Mouse (Mus musculus) spleen, postnatal 36 days (tissue): Measurements from ENCODE around the gene Tgm2.

Experiments used
- DNase-seq, 2 experiments: peaks; one replicate each; pipeline ENCODE4 v3.0.0; 2022; ENCODE audit warnings: low spot score in 2 of 2, mixed read lengths in 1 of 2

The Tgm2 gene

DNA sequence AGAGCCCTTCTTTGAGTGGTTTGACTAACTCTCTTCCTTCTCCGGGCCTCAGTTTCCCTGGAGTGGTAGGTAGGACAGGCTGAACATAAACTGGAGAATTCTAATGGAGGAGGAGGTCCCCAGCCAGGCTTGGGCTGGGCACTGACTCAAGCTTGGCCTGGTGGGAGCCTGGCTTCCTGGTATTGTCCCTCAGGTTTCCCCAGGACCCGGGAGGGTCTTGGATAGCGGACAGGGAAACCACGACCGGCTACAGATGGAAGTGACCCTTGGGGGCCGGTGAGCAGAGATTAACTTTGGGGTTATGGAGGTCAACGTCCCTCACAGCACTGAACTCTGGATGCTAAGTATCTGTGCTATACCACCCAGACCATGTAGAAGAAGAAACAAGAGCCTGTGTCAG, 5.0 kb downstream of the Tgm2 start:
- DNase-seq: no peak

DNA sequence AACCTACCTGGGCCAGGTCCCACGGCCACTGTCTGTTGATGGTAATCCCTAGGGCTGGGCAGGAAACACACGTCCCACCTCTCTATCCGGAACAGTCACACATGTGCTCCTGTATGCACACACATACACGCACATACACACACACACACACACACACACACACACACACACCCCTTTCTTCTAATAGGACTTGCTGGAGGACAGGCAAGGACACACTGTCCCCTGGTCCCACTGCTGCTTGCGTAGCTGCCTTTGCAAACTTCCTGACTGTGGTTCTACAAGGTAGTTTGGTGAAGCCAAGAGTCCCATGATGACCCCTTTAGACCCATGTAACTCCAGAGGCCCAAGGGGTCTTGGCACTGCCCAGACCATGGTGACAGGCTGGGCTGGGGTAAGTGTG, 5.6 kb downstream of the Tgm2 start:
- no peak for DNase-seq

DNA sequence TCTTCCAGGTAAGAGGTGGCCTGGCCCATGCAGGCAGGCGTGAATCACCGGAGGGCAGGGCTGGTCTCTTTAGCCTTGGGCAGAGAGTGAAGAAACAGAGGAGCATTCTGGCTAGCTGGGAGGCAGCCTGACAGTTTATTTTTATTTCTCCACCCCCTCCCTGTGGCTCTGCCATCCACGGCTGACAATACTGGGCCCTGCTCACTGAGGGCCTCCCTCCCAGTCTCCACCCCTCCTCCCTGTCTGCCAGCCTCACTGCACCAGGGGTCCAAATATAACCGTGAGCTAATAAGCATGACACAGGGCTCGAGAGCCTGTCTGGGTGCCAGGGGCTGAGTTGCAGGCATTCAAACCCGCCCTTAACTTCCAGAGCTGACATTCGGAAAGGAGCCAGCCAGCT, 6.6 kb downstream of the Tgm2 start:
- no peak for DNase-seq

DNA sequence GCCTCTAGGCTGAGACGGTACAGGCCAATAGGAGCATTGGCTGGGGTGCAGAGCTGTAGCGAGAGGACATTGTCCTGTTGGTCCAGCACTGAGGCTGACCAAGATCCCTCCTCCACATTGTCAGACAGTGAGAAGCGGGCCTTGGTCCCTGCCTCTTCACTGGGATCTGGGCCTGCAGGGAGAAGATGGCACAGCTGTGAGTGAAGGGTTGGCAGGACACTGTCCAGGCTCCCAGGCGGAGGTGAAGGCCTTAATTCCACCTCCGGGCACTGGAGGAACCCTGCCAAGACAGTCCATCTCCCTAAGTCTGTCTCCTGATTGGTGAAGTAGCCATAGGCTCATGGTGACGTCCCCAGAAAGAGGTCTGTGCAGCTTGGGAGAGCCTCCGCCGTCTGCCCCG, 7.5 kb downstream of the Tgm2 start:
- no peak for DNase-seq

DNA sequence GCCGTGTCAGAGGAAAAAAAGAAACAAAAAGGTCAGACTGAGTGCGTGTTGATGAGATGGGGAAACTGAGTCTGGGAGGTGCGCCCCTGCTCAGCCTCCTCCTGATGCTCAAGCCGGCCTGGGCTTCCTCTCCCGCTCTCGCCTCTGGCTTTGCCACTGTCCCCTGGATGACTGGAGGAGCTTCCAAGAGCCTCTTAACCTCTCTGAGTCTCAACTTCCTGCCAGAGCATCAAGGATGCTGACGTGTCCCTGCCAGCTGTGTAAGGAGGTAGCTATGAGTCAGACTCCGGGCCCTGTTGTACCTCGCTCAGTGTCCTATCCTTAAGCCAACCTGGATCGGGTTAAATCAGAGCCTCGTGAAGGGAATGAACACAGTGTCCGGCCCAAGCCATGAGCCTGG, 8.5 kb downstream of the Tgm2 start:
- DNase-seq: no peak

DNA sequence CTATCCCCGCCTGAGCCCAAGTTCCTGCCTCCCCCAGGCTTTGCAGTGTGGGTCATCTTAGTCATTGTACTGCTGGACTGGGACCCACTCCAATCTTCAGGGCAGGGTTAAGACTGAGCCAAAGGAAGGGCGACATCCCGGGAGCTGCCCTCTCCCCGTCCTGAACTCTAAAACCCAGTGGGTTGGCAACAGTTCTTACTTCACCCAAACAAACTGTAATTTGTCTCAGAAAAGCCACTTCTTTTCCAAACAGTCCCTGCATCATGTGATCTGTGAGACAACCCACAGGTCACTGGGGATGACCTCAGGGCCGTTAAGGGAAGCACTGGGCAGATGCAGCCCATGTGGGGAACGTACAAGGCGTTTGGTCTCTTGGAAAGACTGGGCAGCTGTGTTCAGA, 10.0 kb downstream of the Tgm2 start:
- peak in 1 of 2 experiments; percentile 25 for DNase-seq

DNA sequence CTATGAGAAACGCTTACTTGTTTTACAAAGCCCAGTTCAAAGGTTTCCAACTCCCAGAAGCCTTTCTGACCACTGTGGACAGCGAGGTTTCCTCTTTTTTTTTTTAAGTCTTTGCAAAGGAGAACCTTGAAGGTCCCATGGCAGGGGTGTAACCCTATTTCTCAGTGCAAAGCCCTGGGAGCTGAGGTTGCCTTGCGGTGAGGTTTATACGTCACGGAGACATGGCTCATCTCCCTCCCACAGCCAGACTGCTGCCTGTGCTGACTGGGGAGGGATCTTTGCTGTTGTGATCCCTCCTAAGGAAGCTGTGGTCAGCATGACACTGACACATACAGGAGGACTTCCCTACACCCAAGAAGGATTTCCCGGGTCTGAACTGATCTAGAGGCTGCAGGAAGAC, 13.2 kb downstream of the Tgm2 start:
- peak; percentile 79 for DNase-seq

DNA sequence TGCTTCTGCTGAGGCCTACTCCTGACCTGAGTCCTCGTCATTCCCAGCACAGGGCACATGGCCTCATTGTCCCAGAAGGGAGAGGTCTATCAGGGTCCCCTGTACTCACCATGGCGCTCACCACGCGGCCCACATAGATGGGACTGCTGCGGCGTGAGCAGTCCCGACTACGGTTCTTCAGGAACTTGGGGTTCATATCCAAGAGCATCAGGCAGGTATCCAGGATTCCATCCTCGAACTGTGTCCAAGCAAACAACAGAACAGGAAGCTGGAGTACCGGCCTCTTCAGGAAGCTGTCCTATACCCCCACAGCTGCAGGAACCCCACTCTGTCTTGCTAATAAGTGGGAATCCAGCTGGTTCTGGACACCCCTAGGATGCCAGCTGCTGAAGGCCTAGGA, 13.9 kb downstream of the Tgm2 start:
- DNase-seq: no peak

DNA sequence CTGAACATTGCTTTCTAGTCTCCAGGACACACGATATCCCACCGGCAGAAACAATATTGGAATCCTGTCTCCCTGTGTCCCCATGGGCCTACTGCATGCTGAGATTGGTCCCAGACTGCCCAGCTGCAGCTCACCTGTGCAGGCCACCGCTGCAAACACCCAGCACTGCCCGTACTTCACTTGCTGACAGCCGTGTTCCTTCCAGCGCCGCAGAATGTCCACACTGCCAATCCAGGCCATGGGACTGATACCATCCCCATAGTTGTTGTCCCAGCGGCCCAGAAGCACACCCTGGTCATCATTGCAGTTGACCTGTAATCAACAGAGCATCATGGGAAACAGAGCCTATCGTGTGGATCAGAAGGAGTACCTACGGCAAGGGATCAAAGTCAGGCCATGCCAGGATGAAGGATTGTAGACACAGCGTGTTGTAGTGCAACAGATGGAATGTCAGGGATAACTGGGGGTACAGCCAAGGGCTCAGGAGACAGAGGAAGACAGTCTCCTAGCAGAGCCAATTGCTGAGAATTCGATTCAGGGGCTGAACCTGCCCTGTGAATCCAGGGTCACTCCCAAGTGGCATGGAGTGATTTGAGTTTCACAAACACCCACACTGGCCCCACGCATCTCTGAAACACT, 14.9 kb downstream of the Tgm2 start:
- DNase-seq: no peak

DNA sequence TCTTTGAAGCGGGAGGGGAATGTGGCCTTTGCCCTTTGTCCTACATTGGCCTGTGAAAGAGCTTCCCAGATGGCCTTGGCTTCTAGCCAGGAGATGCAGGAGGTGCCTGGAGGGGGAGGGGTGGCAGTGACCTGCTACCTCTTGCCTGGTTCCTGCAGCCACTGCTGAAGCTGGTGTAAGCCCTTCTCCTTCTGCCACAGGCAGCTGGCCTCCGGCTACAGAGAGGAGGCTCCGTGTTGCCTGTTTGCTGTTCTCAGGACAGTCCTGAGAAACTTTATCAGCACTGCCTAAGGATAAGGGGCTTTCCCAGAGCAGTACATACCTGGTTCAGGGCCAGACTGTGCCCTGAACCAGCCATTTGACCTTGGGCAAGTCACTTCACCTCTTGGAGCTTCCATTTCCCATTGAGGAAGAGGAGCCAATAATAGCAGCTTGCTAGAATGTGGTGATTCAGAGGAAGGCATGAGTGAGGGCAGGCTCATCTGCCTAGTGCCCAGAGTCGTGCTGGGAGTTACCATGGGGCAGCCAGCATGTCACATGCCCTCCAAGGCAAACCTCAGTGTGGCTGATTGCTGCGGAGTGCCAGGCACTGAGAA, 15.7 kb downstream of the Tgm2 start:
- DNase-seq: peak in 1 of 2 experiments; percentile 38

DNA sequence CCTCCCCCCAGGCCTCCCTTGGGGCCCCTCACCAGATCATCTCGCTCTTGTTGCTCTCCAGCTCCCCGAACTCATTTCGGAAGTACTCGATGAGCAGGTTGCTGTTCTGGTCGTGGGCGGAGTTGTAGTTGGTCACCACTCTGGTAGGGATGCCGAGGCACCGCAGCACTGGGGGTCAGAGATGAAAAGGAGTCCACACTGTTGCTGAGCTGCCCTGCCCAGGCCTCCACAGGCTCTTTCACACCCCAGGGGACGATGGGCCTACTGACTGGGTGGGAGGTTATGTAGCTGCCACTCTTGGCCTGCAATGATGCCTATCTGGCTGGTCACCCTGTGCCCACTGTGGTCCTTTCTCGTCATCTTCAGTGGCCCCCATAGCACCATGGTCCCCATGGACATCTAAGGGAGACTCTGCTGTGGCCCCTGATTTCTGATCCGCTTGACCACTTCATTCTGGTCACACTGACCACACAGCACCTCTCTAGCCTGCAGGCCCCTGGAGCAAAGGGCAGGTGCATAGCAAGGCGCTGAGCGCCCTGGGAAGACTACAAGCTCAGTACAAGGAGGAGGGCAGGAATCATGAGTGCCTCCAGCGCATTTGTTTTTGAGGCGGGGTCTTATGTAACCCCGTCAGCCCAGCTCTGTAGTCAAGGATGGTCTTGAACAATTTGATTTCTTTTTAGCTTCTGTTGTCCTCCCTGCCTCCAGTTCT, 16.8 kb downstream of the Tgm2 start:
- DNase-seq: no peak

DNA sequence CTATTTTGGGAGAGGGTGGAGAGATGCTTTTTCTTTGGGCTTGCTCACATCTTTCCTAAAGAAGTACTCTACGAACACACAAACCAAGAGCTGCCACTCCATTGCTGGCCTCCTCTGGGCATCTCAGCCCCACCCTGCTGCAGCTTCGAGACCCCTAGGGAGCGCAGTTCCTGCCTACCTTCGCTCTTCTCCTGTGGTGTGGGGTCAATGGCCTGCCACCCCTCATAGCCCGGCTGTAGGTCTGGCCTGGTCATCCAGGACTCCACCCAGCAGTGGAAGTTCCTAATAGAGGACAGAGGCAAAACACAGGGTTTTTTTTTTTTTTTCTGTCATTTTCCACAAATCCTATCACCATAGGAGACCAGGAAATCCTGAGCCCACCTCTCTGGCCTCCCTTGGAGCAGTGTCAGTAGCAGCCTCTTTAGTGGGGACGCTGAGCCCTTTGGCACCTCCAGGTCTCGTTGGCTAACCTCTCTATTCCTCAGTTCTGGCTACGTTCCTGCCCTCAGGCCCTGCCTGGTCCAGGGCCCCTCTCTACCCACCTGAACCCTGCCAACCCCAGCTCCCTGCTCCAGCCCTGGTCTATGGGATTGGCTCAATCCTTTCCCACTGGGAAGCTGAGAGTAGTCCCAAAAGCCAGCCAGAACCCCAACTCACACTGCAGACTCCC, 17.6 kb downstream of the Tgm2 start:
- no peak for DNase-seq

DNA sequence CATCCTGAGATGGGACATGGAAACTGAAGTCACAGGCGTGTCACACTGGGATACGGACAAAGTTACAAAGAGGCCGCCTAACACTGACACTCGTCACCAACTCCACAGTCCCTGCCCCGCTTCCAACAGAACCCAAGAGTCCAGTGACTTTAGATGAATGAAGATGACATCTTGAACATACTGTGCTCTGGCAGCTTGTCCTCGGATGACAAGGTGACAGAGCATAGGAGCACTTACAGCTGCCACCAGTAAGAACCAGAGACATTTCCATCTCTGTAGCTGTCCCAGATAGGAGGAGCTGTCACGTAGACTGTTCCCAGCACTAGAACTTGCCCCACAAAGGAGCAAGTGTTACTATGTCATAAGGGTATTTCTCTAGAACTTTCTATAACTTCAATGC, 18.4 kb downstream of the Tgm2 start:
- DNase-seq: no peak

DNA sequence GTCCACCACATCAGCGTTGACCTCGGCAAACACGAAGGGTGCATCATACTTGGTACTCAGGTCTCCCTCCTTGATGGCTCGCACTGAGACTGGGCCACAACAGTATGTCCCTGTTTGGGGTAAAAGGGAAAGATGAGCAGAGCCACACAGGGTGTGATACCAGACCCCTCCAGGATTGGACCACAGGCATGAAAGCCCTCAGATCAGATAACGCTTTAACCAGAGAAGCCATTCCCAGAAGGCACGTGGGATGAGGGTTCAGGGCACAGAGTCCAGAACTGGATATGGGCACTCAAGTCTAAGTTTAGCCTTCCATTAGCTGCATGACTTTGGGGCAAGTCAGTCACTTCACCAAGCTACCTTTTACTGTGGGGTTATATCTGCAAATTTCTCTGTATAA, 19.0 kb downstream of the Tgm2 start:
- DNase-seq: no peak

DNA sequence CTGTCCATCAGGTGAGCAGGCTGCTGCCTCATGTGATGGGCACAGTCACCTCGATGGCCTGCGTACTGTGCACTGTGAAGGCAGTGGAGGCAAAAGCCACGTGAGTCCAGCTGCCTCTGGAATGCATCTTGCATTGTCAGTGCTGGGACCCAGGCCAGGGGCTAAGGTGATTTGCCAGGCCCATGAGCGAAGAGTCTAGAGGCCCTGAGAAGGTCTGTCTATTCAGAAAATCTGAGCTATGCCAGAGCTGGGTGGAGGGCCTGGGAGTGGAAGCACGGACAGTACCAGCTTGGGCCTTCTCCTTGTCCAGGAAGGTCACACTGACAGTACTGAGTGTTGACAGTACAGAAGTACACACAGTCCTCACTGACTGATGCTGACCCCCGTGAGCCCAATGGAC, 23.4 kb downstream of the Tgm2 start:
- no peak for DNase-seq

DNA sequence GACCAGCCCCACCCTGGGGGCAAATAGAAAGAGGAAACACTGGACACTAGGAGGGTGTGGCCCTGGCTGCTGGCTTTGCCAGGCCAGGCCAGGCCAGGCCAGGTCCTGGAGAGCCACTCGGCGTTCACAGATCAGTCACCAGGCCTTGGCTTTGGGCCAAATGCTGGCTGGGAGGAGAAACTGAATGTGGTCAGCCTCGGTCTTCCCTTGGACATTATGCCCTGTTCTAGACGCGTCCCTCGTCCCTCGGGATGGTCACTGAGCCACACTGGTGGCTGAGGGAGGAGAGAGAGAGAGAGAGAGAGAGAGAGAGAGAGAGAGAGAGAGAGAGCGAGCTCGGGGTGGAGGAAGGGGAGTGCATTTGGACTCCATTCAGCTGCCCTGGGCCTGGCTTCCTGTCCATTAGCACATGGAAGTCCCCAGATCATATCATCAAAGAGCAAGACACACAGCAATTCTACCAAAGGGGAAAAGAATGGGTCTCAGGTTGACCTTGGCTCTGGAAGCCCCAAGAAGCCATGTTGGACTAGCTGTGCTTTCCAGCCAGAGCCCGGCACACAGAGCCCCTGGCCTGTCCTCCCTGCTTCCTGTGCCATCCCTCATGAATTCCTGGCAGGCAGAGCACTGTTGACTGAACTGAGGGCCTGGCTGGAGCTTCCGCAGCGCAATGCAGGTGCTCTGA, 24.4 kb downstream of the Tgm2 start:
- no peak for DNase-seq

DNA sequence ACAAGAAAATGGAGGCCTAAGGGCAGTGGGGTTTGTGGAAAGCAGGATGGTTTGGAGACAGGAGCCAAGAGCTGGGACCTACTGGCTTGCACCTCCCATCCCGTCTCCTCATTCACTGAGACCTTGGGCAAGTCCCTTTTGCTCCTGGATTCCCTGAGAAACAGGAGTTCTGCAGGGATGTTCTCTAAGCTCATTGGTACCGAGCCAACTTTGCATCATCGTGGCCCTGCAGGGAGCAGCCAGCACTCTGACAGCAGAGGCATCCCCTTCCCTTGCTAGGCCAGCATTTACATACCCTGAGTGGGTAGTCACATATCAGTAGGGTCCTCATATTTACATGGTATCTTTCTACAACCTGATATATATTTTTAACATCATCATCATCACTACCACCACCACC, 25.4 kb downstream of the Tgm2 start:
- no peak for DNase-seq

DNA sequence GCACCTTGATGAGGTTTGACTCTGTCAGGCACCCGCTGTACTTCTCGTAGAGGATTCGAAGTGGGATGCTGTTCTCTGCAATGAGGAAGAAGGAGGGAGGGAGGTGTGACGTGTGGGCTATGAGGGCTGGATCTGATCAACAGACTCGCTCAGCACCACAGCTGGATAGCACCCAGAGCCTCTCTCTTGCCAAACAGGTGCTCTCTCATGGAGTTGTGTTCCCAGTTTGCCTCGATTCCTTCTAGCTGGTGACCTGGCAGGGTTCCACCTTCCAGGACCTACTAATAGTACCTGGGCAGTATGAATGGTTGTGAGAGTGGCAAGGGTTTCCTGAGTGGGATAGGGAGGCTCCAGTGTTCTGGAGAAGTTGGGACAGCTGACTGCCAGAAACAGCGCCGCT, 26.0 kb downstream of the Tgm2 start:
- DNase-seq: no peak

DNA sequence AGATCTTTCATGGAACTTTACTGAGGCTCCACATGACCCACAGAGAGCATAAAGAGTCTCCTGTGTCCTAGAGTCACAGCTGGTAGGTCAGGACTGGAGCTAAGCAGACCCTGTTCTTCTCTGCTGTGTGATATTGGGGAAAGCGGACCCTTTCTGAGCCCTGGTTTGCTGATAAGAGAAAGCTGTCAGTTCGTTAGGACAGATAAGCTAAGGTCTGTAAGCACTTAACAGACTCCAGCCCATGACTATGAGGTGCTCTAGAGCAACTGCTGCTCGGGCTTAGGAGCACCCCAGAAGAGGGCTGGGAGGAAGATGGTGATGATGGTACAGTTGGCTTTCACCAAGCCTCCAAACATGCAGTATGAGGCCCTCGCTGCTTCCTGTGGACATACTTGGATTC, 27.1 kb downstream of the Tgm2 start:
- DNase-seq: no peak

DNA sequence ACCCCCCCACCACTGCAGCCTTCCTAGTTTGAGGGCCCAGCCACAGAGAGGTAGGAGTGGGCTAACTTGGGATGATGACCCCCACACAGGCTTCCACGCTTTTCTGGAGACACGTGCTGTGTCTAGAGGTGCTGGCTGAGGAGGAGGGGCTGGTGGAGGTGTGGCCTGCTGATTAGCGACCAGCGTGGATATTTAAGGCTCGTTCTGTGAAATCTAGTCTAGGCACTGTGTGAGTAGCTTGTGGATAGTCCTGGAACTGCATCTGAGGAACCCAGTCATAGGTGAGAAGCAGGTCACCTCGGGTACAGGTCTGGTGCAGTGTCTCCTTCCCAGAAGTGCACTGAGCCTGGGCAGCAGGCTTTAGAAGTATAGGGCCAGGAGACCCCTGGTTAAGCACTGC, 29.6 kb downstream of the Tgm2 start:
- no peak for DNase-seq

DNA sequence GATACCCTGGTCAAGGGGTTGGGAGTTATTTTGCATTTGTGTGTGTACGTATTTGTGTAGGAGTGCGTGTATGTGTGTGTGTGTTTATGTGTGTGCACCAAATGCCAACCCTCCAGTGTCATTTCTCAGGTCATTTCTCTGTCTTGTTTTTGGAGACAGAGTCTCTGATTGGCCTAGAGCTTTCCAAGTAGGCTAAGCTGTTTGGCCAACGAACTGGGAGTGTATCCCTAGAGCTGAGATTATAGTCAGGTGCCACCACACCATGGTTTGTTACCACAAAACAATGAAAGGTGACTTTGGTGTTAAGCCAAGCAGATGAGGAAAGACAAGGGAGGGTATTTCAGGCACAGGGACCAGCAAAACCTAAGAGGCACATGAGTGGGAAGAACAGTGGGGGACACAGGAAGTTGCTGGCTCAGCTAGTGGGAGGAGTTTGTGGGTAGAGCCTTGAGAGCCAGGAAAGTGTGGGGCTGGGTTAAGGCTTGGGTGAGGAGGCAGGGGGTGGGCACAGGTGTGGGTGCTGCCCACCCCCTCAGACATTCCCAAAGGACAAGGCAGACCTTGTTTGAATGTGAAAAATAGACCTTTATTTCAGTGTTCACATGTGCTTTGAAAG, 30.3 kb downstream of the Tgm2 start:
- DNase-seq: no peak

DNA sequence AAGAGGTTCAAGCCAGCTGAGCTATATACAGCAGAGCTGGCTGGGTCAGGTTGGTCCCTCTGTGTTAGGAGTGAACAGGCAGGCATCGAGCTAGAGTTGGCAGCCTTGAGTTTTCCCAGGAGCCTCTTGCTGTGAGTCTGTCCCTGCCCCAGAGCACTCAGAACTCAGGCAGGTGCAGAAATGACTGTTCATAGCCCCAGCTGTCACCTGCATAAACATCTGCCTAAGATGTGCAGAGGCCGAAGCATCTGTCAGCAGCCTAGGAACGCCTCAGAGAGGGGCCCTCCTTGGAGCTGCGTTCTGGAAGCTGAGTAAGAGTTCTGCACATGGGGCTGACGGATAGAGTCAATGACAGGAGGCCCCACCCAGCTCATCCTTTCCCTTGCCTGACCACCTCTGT, 31.3 kb downstream of the Tgm2 start:
- no peak for DNase-seq
